Mouse (Mus musculus): ENCODE measurements at regions not wholly inside any gene's neighbourhood (a gene's known extent, or its start where the extent isn't known, plus 50 kb on each side); places are given as distances from the start of the nearest gene placed in this dataset.

- peak; percentile 23 to 45 for DNase-seq
These were observed 117.7 kb downstream of the Pabpc5 start for GRCm38 (mm10) chrX:120044646-120045045.

GRCm38 (mm10) chrX:120050604-120051003, 123.6 kb downstream of the Pabpc5 start:
- DNase-seq: peak; percentile 5 to 19

Data from kidney, postnatal 36 days (tissue).